Mouse (Mus musculus): ENCODE results near the gene Nanp.
A peak's percentile ranks its signal among the peaks of the same experiment; 100 is the strongest.

Nanp gene

DNA sequence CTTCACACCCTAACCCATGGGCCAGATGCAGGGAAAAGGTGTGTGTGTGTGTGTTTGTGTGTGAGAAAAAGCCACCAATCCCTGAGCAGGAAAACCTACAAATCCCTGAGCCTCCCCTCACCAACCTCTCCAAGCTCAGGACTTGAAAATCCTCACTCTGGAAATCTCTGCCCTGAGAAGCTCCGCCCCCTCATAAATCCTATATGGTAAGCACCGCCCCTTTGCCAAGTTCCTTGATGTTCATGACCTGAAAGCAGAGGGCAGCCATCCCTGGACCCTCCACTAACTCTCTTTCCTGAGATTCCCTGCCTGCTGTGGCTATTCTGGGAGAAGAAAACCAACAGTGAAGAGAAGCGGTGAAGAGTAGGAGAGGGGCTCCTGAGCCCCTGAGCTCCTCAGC is 40.2 kb downstream of the Nanp start:
- no peak for DNase-seq (ENCODE audit: low spot score in 2 of 2)

DNA sequence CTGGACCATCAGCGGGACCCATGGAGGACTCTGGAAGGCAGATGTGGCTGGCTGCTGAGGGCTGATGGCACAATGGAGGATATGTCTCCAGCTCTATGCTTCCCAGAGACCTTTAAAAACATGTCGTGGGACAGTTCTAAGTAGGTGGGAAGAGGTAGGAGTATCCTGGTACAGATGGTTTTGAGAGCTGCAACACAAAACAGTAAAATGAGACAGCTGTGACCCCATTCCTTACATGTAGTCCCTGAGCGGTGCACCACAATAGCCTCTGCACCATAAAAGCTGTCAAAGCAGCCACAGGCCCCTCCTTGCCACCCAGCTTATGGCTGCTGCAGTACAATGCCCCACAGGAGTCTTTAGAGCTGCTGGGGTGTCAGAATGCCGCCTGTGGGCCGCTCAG is 41.6 kb downstream of the Nanp start:
- peak in 1 of 2 experiments; percentile 19 for DNase-seq (ENCODE audit: low spot score in 2 of 2)

- no peak for DNase-seq (ENCODE audit: low spot score in 2 of 2)
Observed at GRCm38 (mm10) chr2:150995324-150995723, 43.9 kb downstream of the Nanp start.

DNA sequence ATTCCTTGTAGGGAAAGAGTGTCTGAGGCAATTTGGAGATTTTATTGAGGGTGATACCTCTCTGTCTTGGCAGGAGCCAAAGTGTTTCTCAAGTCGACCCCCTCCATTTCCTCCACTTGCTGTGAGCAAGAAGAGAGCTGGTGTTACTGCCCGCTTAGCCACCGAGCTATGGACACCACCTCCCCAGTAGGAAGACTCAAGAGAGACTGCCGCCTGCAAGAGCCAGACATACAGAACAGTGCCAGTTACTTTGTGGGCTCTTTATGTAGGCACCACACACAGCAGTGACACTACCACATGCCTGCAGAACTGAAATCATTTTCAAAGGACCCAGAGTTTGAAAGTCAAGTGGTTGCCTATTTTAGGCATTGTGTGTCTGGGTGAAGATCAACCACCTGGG is 48.1 kb downstream of the Nanp start:
- DNase-seq (ENCODE audit: low spot score in 2 of 2): no peak

- no peak for DNase-seq (ENCODE audit: low spot score in 2 of 2)
Observed at GRCm38 (mm10) chr2:150990506-150990905, 48.7 kb downstream of the Nanp start.

DNA sequence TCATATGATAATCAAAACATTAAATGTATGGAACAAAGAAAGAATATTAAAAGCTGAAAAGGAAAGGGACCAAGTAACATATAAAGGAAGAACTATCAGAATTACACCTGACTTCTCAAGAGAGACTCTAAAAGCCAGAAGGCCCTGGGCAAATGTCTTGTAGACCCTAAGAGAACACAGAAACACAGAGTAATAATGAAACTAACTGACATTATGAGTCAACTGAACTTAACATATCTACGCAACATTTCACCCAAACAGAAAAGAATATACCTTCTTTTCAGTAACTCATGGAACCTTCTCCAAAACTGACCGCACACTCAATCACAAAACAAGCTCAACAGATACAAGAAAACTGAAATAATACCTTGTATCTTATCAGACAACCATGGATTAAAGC is 53.8 kb downstream of the Nanp start:
- DNase-seq (ENCODE audit: low spot score in 2 of 2): no peak

DNA sequence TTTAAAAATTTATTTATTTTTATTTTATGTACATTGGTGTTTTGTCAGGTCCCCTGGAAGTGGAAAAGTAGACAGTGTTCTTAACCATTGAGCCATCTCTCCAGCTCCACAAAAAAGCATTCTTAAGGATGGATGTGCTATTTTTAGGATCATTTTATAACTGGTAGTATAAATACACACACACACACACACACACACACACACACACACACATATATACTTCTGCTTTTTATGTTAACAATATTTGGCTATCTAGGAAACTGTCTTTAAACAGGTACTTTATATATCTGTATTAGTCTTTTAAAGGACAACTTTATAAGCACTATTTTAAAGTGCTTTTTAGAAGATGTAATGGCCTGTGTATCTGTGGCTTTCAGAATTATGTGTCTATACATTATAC is 57.1 kb downstream of the Nanp start:
- DNase-seq (ENCODE audit: low spot score in 2 of 2): no peak

DNA sequence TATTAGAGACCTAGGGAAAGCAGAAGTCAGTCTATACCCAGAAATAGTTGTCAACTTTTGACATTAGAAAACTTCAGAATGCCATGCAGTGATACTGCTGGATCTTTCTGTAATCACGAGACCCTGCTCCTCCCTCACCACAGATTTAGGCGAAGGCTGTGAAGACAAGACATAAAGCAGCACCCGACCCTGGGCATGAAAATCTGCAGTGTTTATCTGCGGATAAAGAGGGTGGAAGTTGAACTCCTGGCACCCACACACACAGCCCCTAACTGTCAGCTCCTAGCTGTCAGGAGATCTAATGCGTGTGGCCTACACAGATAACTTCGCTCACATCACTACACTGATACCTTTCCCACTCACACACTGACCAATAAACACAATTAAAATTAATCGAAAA is 57.7 kb downstream of the Nanp start:
- no peak for DNase-seq (ENCODE audit: low spot score in 2 of 2)

DNA sequence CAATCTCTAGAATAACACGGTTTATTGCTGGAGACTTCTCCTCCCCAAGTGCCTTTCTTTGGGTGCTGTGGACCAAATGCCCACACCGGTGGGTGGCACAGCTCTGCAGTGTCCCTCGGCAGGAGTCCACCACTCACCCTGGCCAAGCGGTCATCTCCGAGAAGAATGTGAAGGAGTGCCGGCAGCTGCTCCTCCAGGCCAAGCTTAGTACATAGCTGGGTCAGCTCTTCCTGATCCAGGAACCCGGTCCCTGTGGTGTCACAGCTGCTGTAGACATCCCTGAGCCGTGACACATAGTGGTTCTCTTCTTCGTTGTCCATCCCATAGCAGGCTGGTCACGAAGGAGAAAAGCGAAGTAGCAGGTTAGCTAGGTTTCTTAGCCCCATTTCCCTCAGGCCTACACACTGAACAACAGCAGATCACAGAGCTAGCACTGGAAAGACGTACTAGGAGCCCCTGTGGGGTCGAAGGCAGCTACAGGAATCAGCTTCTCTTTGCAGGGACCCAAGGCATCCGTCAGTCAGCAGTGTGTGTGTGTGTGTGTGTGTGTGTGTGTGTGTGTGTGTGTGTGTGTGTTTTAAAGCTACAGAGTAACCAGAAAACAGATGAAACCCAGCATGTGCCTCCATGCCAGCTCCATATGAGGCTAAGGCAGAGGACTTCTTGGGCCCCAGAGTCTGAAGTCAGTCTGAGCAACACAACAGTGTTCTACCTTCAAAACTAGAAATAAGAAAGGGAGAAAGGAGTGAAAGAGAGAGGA is 59.2 kb downstream of the Nanp start:
- DNase-seq (ENCODE audit: low spot score in 2 of 2): no peak

All from right cerebral cortex, postnatal 36 days (tissue).